Mouse (Mus musculus) fat pad, adult 2 months (tissue): ENCODE results near the gene Mycbp2.

Experiments
- DNase-seq: peaks from one replicate; pipeline ENCODE4 v3.0.0-alpha.2; 2011; ENCODE audit warnings: low read depth, low spot score; ENCODE audit errors: extremely low read depth

Mycbp2 gene

GRCm38 (mm10) chr14:103077272-103078005 is 269.2 kb downstream of the Mycbp2 start:
- no peak for DNase-seq

- no peak for DNase-seq
Observed at GRCm38 (mm10) chr14:103075166-103075565, 271.4 kb downstream of the Mycbp2 start.

GRCm38 (mm10) chr14:103073825-103074224 is 272.8 kb downstream of the Mycbp2 start:
- no peak for DNase-seq

- no peak for DNase-seq
Observed at GRCm38 (mm10) chr14:103072731-103073130, 273.9 kb downstream of the Mycbp2 start.

GRCm38 (mm10) chr14:103071471-103071870 is 275.1 kb downstream of the Mycbp2 start:
- DNase-seq = no peak

GRCm38 (mm10) chr14:103070790-103071189 is 275.8 kb downstream of the Mycbp2 start:
- DNase-seq = no peak

- no peak for DNase-seq
Observed at GRCm38 (mm10) chr14:103069864-103070611, 276.6 kb downstream of the Mycbp2 start, which contains the start of gene Cln5. Gene Cln5, plus strand, starts transcription at chr14:103070216.

- DNase-seq = no peak
Observed at GRCm38 (mm10) chr14:103069465-103069863, 277.1 kb downstream of the Mycbp2 start.

GRCm38 (mm10) chr14:103065294-103066167 is 281.1 kb downstream of the Mycbp2 start:
- DNase-seq = no peak
